Mouse (Mus musculus) left cerebral cortex, postnatal 25 days (tissue): ENCODE measurements at regions not wholly inside any gene's neighbourhood (a gene's known extent, or its start where the extent isn't known, plus 50 kb on each side); places are given as distances from the start of the nearest gene placed in this dataset.

Experiments used
- DNase-seq, 2 experiments: peaks; one replicate each; pipeline ENCODE4 v3.0.0; 2022; ENCODE audit warnings: low spot score in 2 of 2, mixed read lengths in 1 of 2
- intact Hi-C: fragments of 180-260 bp; cut with DNase I; formaldehyde crosslinking; loops from one replicate; pipeline ENCODE4 v1.15.1; 2025

- DNase-seq: peak in 1 of 2 experiments; percentile 52
- intact Hi-C loops: no loop called here
Observed at GRCm38 (mm10) chr13:14898495-14898894, 268.5 kb downstream of the AW209491 start.

- DNase-seq: peak in 1 of 2 experiments; percentile 2
- intact Hi-C loops: no loop called here
Observed at GRCm38 (mm10) chr13:14930137-14930785, 300.3 kb downstream of the AW209491 start.

GRCm38 (mm10) chr13:14966187-14966726 is 336.3 kb downstream of the AW209491 start:
- no peak for DNase-seq
- intact Hi-C loops: no loop called here

- intact Hi-C loops: no loop called here
- no peak for DNase-seq
Observed at GRCm38 (mm10) chr13:15002700-15003099, 372.7 kb downstream of the AW209491 start.

- intact Hi-C loops: no loop called here
- DNase-seq: no peak
Observed at GRCm38 (mm10) chr13:15011638-15012037, 381.7 kb downstream of the AW209491 start.

- intact Hi-C loops: no loop called here
- no peak for DNase-seq
Observed at GRCm38 (mm10) chr13:15018811-15019745, 389.1 kb downstream of the AW209491 start.

GRCm38 (mm10) chr13:15026601-15027000 is 396.6 kb downstream of the AW209491 start:
- intact Hi-C loops: no loop called here
- no peak for DNase-seq

GRCm38 (mm10) chr13:15052667-15053375 is 410.2 kb upstream of the Gli3 start:
- no peak for DNase-seq
- intact Hi-C loops: no loop called here

- DNase-seq: no peak
- intact Hi-C loops: no loop called here
Observed at GRCm38 (mm10) chr13:15054705-15055104, 408.3 kb upstream of the Gli3 start.

GRCm38 (mm10) chr13:15078635-15079094 is 384.4 kb upstream of the Gli3 start:
- DNase-seq: peak in 1 of 2 experiments; percentile 14
- intact Hi-C loops: no loop called here

GRCm38 (mm10) chr13:15079148-15079547 is 383.9 kb upstream of the Gli3 start:
- intact Hi-C loops: no loop called here
- DNase-seq: no peak

- intact Hi-C loops: no loop called here
Observed at GRCm38 (mm10) chr13:15082255-15082932, 380.6 kb upstream of the Gli3 start.

GRCm38 (mm10) chr13:15094836-15095235 is 368.2 kb upstream of the Gli3 start:
- no peak for DNase-seq
- intact Hi-C loops: no loop called here

More at GRCm38 (mm10) chr13:15082255-15082932, 380.6 kb upstream of the Gli3 start:
- DNase-seq: peak in 1 of 2 experiments; percentile 51

GRCm38 (mm10) chr13:15107753-15108305 is 355.2 kb upstream of the Gli3 start:
- intact Hi-C loops: no loop called here
- no peak for DNase-seq

- DNase-seq: peak in 1 of 2 experiments; percentile 38
- intact Hi-C loops: no loop called here
Observed at GRCm38 (mm10) chr13:15113383-15113782, 349.7 kb upstream of the Gli3 start.

- peak; percentile 24 to 51 for DNase-seq
Observed at GRCm38 (mm10) chr13:15130249-15130648, 332.8 kb upstream of the Gli3 start.

GRCm38 (mm10) chr13:15146167-15146566 is 316.9 kb upstream of the Gli3 start:
- intact Hi-C loops: no loop called here
- no peak for DNase-seq

More at GRCm38 (mm10) chr13:15130249-15130648, 332.8 kb upstream of the Gli3 start:
- intact Hi-C loops: no loop called here

GRCm38 (mm10) chr13:15180898-15181297 is 282.1 kb upstream of the Gli3 start:
- intact Hi-C loops: no loop called here
- no peak for DNase-seq
